Mouse (Mus musculus): ENCODE measurements at regions not wholly inside any gene's neighbourhood (a gene's known extent, or its start where the extent isn't known, plus 50 kb on each side); places are given as distances from the start of the nearest gene placed in this dataset.

DNA sequence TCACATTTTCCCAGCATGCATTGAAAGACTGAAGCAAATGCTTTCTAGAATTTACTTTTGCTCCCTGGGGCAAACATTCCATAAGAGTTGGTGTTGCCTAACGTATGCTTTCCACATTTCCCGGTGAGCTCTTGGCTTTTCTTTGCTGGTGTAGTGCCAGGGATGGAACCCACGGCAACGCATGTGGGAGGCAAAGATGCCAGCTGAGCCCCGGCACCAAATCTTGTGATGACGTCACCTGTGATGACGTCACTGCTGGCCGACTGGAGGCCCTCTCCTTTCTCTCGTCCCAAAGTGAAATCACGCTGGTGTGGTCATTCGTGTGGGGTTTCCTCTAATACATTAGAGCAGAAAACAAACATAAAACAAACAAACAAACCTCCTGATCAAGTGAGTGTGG, 97.6 kb upstream of the Mvb12b start:
- Histone ChIP-seq H3K36me3 (replicated peaks in 1 of 2; ENCODE audit: control insufficient read depth in 1 of 2, insufficient read depth in 1 of 2, low read length in 1 of 2) (no peaks in the 10 kb centered on the region), H3K9ac (ENCODE audit: insufficient read depth, low read depth) (no peak overlapping the region), H3K27ac (ENCODE audit: insufficient read depth, low read depth) (no peak overlapping the region), H3K9me3 (replicated peaks; ENCODE audit: low read length) (no peaks in the 10 kb centered on the region), H3K27me3 (replicated peaks) (peaks cover 4% of the 10 kb centered on the region), H3K4me2 (ENCODE audit: insufficient read depth, low read depth, poor library complexity, severe bottlenecking) (no peak overlapping the region; the same call in 1 of the 2 replicates), H3K79me2 (replicated peaks; ENCODE audit: control insufficient read depth, extremely low read depth, insufficient read depth, poor library complexity, severe bottlenecking) (no peaks in the 10 kb centered on the region), H3K4me3 (replicated peaks in 1 of 3; ENCODE audit: low read depth in 2 of 3, low read length in 2 of 3, poor library complexity in 1 of 3) (no peak overlapping the region), H3K4me1 (ENCODE audit: control insufficient read depth in 1 of 2, insufficient read depth in 2 of 2) (peaks cover 0 to 2% of the 10 kb centered on the region in 2 experiments; a peak in 1 of 4 replicates)
- TF ChIP-seq UBTF (IDR thresholded peaks at IDR 0.05; ENCODE audit: low read depth, low read length) (no peak), JUN (IDR thresholded peaks at IDR 0.05; ENCODE audit: insufficient read depth, low read depth, low read length) (peak; percentile 72), JUND (conservative IDR thresholded peaks at IDR 0.05; ENCODE audit: low read depth, low read length) (peak; percentile 84)
- in situ Hi-C loops (cut with MboI; ENCODE audit: low pct_ligation_motif_present, low pct_unique_long_range_greater_than_20kb, low sequenced_read_pairs) (loop anchor here (10.0 kb wide), 1 partner anchor 659 kb away; no protein-coding TSS in a partner anchor), dilution Hi-C loops (cut with MboI; ENCODE audit: extremely low pct_ligation_motif_present, extremely low pct_unique_long_range_greater_than_20kb, low sequenced_read_pairs) (no loop called here)
- DNase-seq (ENCODE audit: extremely low read depth) = no peak

DNA sequence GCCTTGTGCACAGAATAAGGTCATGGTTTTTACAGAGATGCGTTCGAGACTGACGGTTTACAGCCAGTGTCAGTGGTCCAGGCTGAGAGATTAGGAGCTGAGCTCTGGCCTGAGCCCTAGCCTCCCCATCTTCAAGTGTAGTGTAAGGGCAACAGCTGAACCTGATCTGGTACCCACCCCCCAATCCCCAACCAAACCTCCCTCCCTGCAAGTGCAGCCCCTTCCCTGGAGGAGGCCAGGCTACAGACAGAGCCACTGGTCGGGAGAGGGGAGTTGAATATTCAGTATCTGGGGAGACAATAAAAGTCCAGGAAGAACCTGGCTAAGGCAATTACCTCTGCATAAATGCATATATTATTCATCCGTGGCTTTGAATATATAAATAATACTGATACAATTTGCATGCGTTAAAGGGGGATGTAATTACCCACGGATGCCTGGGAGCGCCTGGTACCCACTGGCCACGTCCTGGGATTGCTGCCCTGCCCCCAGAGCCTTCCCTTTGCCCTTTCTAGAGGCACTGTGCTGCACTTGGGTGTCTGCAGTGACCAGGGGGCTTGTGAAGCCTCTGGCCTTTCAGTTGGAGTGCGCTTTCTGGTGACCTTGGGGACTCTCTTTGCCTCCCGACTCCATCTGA, 95.5 kb upstream of the Mvb12b start:
- in situ Hi-C loops (cut with MboI; ENCODE audit: low pct_ligation_motif_present, low pct_unique_long_range_greater_than_20kb, low sequenced_read_pairs) = loop anchor here (10.0 kb wide), 1 partner anchor 662 kb away; no protein-coding TSS in a partner anchor
- Histone ChIP-seq H3K4me3 (replicated peaks in 1 of 3; ENCODE audit: low read depth in 2 of 3, low read length in 2 of 3, poor library complexity in 1 of 3) (no peak overlapping the region), H3K27ac (ENCODE audit: insufficient read depth, low read depth) (no peak overlapping the region), H3K27me3 (replicated peaks) (peaks cover 4% of the 10 kb centered on the region), H3K9ac (ENCODE audit: insufficient read depth, low read depth) (no peak overlapping the region), H3K9me3 (replicated peaks; ENCODE audit: low read length) (no peaks in the 10 kb centered on the region), H3K36me3 (replicated peaks in 1 of 2; ENCODE audit: control insufficient read depth in 1 of 2, insufficient read depth in 1 of 2, low read length in 1 of 2) (no peaks in the 10 kb centered on the region), H3K4me1 (ENCODE audit: control insufficient read depth in 1 of 2, insufficient read depth in 2 of 2) (peaks cover 2 to 5% of the 10 kb centered on the region in 2 experiments; a peak in 3 of 4 replicates), H3K79me2 (replicated peaks; ENCODE audit: control insufficient read depth, extremely low read depth, insufficient read depth, poor library complexity, severe bottlenecking) (no peaks in the 10 kb centered on the region), H3K4me2 (ENCODE audit: insufficient read depth, low read depth, poor library complexity, severe bottlenecking) (no peak overlapping the region)
- TF ChIP-seq UBTF (IDR thresholded peaks at IDR 0.05; ENCODE audit: low read depth, low read length) = no peak
- no peak for TF ChIP-seq ETS1 (conservative IDR thresholded peaks at IDR 0.05; ENCODE audit: low read depth, low read length)
- TF ChIP-seq MEF2A (IDR thresholded peaks at IDR 0.05; ENCODE audit: borderline replicate concordance, low read depth, low read length) = no peak
- TF ChIP-seq MXI1 (IDR thresholded peaks at IDR 0.05; ENCODE audit: low read depth, low read length) = no peak
- dilution Hi-C loops (cut with MboI; ENCODE audit: extremely low pct_ligation_motif_present, extremely low pct_unique_long_range_greater_than_20kb, low sequenced_read_pairs) = no loop called here
- no peak for DNase-seq (ENCODE audit: extremely low read depth)

GRCm38 (mm10) chr2:33981936-33982335, 94.2 kb upstream of the Mvb12b start:
- Histone ChIP-seq H3K4me1 (ENCODE audit: control insufficient read depth in 1 of 2, insufficient read depth in 2 of 2) (peaks cover 2 to 8% of the 10 kb centered on the region in 2 experiments; a peak in 3 of 4 replicates), H3K27ac (ENCODE audit: insufficient read depth, low read depth) (no peak overlapping the region), H3K4me2 (ENCODE audit: insufficient read depth, low read depth, poor library complexity, severe bottlenecking) (no peak overlapping the region), H3K27me3 (replicated peaks) (peaks cover 4% of the 10 kb centered on the region), H3K79me2 (replicated peaks; ENCODE audit: control insufficient read depth, extremely low read depth, insufficient read depth, poor library complexity, severe bottlenecking) (no peaks in the 10 kb centered on the region), H3K9ac (ENCODE audit: insufficient read depth, low read depth) (no peak overlapping the region), H3K9me3 (replicated peaks; ENCODE audit: low read length) (no peaks in the 10 kb centered on the region), H3K36me3 (replicated peaks in 1 of 2; ENCODE audit: control insufficient read depth in 1 of 2, insufficient read depth in 1 of 2, low read length in 1 of 2) (no peaks in the 10 kb centered on the region), H3K4me3 (replicated peaks in 1 of 3; ENCODE audit: low read depth in 2 of 3, low read length in 2 of 3, poor library complexity in 1 of 3) (no peak overlapping the region)
- in situ Hi-C loops (cut with MboI; ENCODE audit: low pct_ligation_motif_present, low pct_unique_long_range_greater_than_20kb, low sequenced_read_pairs) (loop anchor here (10.0 kb wide), 1 partner anchor 663 kb away; no protein-coding TSS in a partner anchor), dilution Hi-C loops (cut with MboI; ENCODE audit: extremely low pct_ligation_motif_present, extremely low pct_unique_long_range_greater_than_20kb, low sequenced_read_pairs) (no loop called here)
- TF ChIP-seq MAX (IDR thresholded peaks at IDR 0.05; ENCODE audit: low read length) (no peak), KAT2A (IDR thresholded peaks at IDR 0.05; ENCODE audit: insufficient replicate concordance, low read length) (no peak)
- DNase-seq (ENCODE audit: extremely low read depth) = no peak
